Mouse (Mus musculus): ENCODE results near the gene Hcn2.
A peak's percentile ranks its signal among the peaks of the same experiment; 100 is the strongest.
"Not testable (repeated sequence)": the region's sequence is repeated elsewhere in the genome, so short reads cannot be mapped to it uniquely, and the experiment has no call there.

Hcn2 gene

DNA sequence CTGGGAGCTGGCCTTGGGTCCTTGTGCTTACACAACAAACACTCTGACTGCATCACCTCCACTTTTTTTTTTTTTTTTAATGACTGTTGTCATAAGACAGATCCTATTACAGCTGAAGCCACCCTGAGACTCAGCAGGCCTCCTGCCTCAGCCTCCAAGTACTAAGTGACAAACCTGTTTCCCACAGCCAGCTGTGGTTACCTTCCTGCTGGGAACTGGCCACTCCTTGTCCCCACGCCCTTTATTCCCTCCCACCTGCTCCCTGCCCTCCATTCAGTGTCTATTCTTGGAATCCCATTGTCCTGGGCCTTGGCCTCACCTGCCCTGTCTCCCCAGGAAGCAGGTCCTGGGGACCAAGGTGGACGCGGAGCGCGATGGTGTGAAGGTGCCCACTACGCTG lies 28.9 kb upstream of the Hcn2 start:
- no peak for DNase-seq (ENCODE audit: low read depth, low spot score)

DNA sequence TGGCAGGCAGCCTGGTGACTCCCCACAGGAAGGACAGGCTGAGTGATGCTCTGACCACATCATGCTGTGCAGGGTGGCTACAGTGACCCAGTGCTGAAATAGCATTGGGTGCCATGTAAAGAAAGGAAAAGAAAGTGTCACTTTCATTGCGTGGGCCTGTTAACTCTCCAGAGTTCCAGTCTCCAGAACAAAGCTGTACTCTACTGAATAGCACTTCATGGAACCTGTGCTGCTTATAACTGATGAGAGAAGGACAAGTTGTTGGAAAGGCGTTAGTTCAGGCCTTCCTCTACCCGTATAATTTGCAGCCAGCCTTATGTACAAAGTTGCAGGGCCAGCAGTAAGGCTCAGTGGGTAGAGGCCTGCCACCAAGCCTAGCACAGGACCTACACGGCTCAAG lies 27.7 kb upstream of the Hcn2 start, which contains the start of gene Gzmm:
Gene Gzmm (plus strand): TSS at position 301 of the 400 bp plus-strand sequence.
- DNase-seq (ENCODE audit: low read depth, low spot score): no peak

DNA sequence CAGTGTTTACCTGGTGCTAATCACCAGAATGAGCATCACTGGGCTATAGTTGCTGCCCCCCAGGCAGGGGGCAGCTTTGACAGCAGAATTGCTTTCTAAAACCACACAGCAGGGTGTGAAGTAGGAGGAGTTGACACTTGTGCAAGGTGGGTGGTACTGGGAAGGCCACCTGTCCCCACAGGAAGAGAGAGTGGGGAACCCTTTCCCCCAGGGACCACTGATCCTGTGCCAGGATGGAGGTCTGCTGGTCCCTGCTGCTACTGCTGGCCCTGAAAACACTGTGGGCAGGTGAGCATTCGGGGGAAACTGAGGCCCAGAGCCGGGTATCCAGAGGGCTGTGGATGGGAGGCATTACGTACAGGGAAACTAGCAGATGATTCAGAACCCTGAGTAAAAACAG lies 27.3 kb upstream of the Hcn2 start:
- no peak for DNase-seq (ENCODE audit: low read depth, low spot score)

DNA sequence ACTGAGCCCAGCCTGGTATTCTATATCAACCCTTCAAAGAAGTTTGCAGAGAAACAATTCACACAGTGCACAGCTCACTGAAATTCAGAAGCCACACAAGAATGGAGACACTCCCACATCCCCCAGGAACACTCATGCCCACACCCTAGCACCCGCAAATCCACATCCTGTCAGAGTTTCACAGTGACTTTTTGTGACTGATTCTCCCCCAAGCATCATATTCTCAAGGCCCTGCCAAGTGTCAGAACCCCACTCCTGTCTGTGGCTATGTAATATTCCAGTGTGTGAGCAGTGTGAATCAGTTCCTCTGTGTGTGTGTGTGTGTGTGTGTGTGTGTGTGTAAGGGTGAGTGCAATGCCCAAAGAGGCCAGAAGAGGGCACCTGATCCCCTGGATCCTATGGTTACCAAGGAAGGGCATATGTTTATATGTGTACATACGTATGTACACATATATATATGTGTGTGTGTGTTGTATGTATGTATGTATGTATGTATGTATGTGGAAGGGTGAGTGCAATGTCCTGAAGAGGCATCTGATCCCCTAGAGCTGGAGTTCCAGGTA lies 24.4 kb upstream of the Hcn2 start:
- no peak for DNase-seq (ENCODE audit: low read depth, low spot score)

DNA sequence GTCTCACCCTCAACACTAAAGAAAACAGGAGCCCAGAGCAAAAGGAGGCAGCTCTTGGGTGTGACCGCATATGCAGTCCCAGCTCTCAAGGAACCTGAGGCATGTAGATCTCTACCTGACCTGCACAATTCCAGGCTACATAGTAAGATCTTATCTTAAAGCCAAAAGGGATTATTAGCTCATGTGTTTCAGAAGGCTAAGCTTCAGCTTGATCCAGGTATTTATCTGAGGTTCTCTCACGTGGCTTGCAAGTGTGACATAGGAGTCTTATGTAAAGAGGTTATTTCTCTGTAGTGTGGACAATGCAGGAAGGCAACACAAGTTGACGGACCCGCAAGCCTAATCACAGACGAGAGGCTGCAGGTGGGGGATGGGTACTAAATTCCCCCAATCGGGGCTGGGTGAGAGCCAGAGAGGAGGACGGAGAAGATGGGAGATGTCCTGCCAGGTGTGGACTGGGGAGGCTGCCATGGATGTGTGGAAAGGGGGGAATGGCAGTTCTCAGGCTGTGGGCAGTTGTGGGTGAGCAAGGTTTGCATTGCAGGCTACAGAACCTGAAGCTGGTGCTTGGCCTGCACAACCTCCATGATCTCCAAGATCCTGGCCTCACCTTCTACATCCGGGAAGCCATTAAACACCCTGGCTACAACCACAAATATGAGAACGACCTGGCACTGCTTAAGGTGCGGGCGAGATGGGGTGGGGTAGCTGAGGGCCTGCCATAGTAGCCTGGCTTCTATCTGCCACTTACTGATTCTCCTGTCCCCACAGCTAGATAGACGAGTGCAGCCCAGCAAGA lies 22.7 kb upstream of the Hcn2 start:
- DNase-seq (ENCODE audit: low read depth, low spot score): no peak

DNA sequence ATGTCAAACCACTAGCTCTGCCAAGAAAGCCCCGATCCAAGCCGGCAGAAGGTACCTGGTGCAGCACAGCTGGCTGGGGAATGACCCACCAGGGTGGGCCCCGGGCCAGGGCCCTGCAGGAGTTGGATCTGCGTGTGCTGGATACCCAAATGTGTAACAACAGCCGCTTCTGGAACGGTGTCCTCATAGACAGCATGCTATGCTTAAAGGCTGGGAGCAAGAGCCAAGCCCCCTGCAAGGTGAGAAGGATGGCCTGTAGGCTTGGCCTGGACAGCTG lies 22.1 kb upstream of the Hcn2 start:
- no peak for DNase-seq (ENCODE audit: low read depth, low spot score)

DNA sequence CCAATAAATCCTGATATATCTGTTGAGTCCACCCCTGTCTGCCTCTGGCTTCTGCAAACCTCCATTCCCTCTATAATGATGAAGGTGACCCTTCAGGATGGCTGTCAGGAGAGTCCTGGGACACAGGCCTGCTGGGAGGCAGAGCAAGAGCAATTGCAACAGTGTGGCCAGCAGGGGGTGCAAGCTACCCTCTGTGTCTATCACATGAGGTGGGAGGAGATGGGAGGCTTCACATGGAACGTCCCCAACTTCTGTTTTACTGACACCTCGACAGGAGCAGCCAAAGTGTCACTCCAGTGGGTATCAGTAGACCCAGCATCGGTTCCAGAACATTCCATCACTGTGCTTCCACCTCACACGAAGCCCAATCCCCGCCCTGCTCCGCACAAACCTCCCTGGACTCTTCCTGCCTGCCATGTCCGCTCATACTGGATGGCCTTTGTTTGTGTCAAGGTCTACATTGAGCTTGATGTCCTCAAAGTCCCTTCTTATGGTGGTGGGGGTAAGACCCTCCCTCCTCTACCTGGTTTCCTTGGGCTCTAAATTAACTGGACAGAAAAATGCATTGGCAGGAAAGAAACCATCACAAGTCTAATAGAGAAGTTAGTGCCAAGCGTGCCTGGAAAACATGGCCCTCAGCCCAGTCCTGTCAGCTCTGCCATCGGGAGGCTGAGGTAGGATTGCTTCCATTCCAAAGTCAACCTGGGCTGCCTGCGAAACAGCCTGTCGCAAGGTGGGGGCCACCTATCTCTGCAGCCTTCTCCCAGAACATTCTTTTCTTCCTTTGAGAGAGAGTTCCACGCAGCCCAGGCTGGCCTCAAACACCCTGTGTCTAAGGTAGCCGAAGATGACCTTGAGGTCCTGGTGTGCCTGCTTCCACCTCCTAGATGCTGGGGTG lies 21.0 kb upstream of the Hcn2 start:
- DNase-seq (ENCODE audit: low read depth, low spot score): peak; percentile 56

DNA sequence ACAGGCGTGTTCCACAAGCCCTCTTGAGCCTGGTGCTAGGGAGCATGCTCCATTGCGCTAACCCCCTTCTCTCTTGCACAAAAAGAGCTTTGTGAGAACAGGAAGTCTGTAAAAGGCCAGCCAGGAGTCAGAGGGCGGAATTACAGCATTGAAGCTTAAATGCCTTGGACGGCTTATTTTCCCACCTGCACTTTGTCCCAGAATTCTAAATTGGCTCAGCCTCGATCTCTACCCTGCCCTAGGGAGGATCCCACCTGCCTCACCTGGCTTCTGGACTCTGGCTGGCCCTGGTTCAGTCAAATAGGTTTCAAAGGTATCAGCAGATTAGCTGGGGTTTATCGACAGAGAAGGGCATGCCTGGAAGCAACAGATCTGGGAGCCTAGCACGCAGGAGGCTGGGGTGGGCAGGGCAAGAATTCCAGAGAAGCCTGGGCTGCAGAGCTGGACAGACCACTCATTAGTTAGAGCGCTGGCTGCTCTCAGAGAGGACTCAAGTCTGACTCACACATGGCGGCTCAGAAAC lies 20.2 kb upstream of the Hcn2 start:
- no peak for DNase-seq (ENCODE audit: low read depth, low spot score)

DNA sequence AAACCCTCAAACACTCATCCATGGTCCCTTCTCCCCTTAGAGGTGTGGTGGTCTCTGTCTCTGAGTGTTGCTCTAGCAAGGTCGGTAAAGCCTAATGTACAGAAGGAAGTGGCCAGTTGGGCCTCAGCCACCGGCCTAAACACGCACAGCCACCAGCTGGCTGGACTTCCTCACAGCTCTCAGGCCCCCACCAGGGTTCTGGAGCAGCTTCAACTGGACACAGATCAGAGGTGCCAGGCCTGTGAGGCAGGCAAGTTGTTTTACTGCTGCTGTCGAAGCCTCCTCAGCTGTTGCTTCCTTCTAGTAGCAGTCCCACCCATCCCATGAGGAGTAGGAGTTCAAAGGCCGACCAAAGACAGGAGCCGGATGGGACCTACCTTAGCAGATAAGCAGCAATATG lies 18.5 kb upstream of the Hcn2 start:
- DNase-seq (ENCODE audit: low read depth, low spot score): no peak

DNA sequence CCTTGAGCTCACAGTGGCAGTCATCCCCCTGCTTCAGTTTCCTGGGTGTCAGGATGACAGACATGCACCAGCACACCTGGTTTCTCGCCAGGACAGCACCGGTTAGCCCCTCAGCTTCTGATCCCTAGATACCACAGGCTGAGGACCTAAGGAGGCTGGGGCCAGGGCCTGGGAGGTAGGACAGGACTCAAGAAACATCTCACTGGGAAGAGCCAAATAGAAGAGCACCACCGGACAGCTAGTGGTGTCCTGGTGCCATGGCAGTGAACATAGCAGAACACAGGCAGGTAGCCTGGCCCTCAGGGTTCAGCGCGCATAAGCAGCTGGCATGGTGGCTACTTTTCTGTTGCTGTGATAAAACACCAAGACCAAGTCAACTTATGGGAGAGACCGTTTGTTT lies 18.0 kb upstream of the Hcn2 start:
- DNase-seq (ENCODE audit: low read depth, low spot score): no peak

DNA sequence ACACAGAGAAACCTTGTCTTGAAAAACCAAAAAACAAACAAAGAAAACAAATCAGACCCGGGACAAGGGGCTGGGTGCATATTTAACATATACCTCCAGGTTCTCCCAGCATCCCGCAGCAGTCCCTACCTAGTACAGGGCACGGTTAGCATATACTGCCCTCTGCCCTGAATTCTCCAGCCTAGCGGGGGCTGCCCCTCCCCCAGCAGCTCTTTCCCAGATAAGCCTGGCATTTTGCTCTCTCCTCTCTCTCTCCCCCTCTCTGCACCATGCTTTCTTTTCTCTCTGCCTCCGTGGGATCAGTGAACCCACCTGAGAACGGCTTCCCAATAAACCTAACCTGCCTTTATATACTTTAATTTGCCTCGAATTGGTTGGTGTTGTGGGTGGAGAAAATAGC lies 15.8 kb upstream of the Hcn2 start:
- no peak for DNase-seq (ENCODE audit: low read depth, low spot score)

DNA sequence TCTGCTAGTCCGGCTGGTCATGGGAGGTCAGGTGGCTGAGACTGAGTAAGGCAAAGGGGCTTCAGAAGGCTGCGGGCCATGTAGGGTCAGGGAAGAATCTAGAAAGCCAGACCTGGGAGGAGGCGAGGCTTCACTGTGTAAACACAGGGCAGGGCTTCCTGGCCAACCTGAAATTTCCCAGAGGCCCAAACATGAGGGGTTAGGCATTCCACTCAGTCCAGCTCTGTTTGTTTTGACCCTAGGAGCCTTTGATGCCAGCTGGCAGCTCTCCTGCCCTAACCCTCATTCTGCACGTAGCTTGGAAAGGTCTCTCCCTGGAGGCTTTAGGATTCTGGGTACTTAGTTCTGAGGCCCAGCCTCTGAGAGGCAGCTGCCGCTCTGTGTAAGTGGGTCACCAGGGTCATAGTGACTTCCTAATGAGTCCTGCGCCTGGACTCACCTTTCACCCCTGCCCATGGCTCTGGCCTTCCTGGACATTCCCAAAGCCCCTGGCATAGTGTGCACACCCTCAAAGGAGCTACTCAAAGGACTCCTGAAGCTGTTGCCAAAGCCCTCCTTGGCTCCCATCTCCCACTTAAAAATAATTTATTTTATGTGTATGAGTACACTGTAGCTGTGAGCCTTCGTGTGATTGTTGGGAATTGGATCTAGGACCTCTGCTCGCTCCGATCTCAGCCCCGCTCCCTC lies 14.8 kb upstream of the Hcn2 start:
- no peak for DNase-seq (ENCODE audit: low read depth, low spot score)

DNA sequence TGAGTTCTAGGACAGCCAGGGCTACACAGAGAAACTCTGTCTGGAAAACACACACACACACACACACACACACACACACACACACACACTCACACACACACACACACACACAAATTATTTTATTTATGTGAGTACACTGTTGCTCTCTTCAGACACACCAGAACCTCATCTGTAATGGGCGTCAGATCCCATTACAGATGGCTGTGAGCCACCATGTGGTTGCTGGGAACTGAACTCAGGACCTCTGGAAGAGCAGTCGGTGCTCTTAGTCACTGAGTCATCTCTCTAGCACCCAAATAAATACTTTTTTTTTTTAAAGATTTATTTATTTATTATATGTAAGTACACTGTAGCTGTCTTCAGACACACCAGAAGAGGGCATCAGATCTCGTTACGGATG lies 13.5 kb upstream of the Hcn2 start:
- not testable (repeated sequence) for DNase-seq (ENCODE audit: low read depth, low spot score)

DNA sequence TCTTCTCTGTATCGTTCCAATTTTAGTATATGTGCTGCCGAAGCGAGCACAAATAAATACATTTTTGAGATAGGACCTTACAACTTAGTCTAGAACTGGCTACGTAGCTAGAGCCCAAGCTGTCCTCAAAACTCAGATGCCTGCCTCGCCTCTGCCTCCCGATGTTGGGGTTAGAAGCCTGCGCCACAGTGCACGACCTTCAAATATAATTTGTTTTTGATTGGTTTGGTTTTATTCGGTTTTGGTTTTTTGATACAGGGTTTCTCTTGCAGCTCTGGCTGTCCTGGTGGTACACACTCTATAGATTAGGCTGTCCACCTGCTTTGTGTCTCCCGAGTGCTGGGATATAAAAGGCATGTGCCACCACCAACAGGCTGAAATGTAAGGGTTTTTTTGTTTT lies 12.9 kb upstream of the Hcn2 start:
- no peak for DNase-seq (ENCODE audit: low read depth, low spot score)

DNA sequence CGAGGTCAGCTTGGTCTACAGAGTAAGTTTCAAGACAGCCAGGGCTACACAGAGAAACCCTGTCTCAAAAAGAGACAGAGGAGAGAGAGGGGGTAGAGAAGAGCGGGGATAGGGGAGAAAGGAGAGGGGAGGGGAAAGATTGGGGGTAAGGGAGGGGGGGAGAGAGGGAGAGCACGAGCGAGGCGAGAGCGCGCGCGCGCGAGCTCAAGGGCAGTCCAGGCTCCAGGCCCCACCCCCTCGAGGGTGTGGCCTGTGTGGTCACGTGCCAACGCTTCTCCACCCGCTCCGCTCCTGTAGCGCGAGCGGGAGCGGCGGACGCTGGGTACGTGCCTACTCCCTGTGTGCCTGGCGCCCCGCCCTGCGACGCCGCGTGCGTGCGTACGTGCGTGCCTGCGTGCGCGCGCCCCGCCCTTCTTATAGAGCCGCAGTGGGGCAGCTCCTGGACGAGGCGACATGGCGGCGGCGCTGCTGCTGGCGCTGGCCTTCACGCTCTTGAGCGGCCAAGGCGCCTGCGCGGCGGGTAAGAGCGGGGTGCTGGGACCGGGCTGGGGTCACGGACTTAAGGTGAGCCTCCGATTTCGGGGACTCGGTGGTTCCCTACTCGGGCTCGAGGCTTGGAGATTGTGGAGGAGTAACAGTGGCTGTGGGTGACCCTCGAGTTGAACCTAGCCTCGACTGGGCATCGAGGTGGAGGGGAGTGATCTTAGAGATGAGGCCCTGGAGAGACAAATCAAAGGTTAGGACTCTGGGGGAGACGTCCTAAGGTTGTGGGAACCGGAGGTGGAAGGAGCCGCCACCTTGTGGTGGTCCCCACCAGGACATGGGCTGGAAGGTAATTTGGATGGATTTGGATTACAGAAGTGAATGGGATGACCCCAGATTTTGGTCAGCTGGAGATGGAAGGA lies 12.1 kb upstream of the Hcn2 start, which contains the start of gene Bsg:
Gene Bsg (plus strand): TSS at position 427 of the 905 bp plus-strand sequence.
- peak; percentile 99 for DNase-seq (ENCODE audit: low read depth, low spot score)

DNA sequence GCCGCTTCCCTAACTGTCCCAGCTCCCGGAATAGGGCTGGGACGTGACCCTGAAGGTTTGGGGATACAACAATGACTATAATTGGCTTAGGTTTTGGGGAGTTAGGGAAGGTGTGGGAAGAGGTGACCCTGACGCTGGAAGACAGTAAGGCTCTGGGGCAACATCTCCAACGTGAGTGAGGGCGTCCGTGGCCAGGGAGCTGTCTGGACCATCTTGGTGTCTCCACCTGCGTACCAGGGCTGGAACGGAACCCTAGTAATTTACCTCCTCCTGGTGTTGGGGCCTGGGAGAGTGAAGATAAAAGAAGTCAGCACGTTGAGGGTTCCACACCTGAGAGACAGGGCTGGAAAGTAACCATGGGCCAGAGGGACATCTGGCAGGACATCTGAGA lies 11.5 kb upstream of the Hcn2 start:
- no peak for DNase-seq (ENCODE audit: low read depth, low spot score)

DNA sequence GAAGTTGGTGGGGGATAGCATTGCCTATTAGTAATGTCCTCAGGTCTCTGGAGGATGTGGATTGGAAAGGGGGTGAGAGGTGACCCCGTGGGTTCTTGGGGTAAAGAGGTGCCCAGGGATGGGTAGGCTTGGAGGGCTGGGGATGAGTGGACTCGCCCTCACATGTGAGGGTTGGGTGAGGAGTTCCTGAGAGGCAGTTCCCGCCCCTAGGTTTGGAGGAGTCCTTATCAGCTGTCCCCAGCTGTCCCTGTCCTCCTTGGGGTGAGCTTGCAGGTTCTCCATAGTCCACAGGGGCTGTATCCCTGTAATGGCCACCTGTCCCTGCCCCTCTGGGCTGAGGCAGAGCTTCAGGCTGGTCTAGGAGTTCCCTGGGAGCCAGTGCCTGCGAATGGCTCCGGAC lies 10.5 kb upstream of the Hcn2 start:
- DNase-seq (ENCODE audit: low read depth, low spot score): no peak

DNA sequence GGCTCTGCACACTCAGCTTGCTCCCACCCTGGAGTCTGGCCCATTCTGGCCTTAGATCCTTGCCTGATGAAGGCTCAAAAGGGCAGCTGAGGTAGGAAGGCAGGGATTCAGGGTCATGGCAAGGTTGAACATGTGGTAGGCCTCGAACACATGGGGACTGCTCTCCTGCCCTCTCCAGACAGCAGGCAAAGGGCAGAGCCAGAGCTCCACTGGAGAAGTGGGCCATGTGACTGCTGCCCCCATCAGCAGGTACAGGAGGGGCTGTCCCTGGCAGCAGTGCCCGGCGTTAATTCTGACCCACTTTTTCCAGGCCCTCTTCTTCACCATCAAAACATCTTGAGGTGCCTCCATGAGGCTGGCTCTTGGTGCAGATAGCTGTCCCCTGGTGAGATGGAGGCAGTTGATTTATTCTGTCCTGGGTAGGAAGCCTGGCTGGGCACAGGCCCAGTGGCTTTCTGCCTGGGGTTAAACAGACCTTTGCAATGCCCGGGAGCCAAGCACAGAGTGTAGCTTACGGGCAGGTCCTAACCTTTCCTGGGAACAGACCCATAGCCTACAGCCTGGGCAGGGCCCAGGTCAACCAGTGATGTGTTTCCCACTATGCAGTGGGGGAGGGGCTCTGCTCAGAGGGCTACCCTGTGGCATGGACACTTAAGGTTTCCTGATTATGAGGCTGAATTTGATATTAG lies 9.9 kb upstream of the Hcn2 start:
- no peak for DNase-seq (ENCODE audit: low read depth, low spot score)

DNA sequence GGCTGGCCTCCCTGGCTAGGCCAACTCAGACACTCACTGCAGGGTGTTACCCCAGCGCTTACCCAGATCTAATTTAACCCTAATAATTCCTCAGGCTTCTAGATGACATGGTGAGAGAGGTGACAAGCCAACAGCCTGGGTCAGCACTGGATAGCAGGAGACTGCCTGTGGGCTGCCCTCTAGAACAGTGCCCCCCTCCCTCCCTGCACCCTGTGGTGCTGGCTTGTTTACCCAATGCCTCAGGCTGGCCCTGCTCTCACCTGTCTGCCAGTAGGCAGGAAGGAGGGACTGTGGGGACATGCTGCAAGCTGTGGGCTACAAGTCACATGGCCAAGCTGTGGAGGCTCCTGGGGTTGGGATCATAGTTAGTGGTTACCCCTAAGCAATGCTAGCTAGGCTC lies 9.3 kb upstream of the Hcn2 start:
- DNase-seq (ENCODE audit: low read depth, low spot score): no peak

DNA sequence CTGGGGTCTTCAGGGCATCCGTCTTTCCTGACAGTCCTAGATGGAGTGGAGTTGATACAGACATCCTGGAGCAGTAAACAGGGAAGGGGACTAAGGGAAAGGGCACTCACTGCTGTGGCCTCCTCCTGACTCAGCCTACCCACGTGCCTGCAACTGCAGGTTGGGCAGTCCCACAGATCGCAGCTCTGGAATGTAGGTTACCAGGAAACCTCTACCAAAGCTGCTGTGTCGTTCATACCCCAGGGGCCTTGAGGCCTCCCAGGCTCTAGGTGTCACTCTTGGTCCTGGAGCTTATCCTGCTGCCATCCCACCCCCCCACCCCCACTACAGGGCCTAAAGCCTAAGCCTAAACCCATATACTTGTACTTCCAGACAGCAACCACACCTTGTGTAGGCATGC lies 8.7 kb upstream of the Hcn2 start:
- DNase-seq (ENCODE audit: low read depth, low spot score): no peak

Data from forelimb bud, embryonic 11.5 days (tissue).